Mouse (Mus musculus): ENCODE data around the gene 9130023H24Rik. TPM values are rescaled to one million over a fixed set of nuclear protein-coding genes. Genes with fewer than 3 reads are reported as not detected.

9130023H24Rik gene
- total RNA-seq (2022), result 10 to 100 TPM in 2 of 4 experiments, 1 to 10 TPM in 2; 8.8 to 11.7 (median 9.9) TPM

DNA sequence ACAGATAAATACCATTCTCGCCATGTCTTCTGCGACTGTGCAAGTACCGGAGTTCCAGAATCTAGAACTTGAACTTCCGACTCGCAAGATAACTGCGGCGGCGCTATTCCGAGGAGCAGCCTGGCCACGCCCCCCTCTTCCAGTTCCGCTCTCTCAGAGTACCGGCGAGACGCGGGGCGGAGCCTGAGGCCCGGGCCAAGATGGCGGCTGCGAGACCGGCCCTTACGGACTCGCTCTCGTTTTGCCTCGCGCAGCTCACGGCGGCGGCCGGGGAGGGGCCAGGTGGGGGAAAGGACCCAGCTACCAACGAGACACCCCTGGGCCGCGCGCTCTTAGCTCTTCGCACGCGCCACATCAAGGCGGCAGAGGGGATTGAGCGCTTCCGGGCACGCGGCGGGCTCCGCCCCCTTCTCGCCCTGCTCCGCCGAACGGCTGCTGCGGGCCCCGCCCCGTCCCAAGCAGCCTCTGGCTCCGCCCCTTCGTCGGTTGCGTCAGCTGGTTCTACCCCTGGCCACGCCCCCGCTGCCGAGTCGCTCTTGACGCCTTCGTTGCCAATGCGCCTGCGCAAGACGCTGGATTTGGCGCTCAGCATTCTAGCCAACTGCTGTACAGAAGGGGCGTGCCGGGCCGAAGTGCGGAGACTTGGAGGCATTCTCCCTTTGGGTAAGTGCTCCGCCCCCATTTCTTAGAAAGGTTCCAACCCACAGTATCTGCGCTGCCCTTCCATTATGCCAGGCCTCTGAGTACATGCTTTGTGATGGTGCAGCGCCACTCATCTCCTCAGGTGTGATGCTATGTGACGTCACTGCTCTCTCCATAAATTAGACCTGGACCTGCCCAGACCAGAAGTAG, at the start of gene 9130023H24Rik:
9130023H24Rik (minus strand) TSS at position 105 of the 852 bp plus-strand sequence.
- DNase-seq, result peak; percentile 99

GRCm38 (mm10) chr7:128285060-128285459, 47.2 kb upstream of the 9130023H24Rik start:
- no peak for DNase-seq

DNA sequence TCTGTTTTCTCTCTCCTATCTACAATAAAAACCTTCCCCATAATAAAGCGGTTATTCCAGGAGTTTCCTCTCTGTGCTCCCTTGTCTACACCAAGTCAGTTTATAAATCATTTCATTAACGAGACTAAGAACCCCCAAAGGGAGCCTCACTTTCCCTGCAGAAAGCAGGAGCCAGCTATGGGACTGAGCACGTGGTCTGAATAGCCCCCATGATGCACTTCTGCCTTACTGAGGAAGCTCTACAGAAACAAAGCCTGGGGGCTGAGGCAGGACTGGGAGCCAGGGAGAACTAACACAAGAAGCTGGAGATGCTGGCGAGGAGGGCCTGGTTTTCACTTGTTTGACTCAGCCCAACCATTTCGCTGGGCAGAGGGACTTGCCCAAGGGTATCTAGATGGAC, 46.2 kb upstream of the 9130023H24Rik start:
- DNase-seq, result no peak

GRCm38 (mm10) chr7:128282532-128283244, 44.9 kb upstream of the 9130023H24Rik start:
- DNase-seq, result no peak

GRCm38 (mm10) chr7:128281765-128282164, 43.9 kb upstream of the 9130023H24Rik start:
- no peak for DNase-seq

GRCm38 (mm10) chr7:128279750-128280149, 41.9 kb upstream of the 9130023H24Rik start:
- DNase-seq, result no peak

- no peak for DNase-seq
These were observed 38.2 kb upstream of the 9130023H24Rik start for GRCm38 (mm10) chr7:128276051-128276450.

DNA sequence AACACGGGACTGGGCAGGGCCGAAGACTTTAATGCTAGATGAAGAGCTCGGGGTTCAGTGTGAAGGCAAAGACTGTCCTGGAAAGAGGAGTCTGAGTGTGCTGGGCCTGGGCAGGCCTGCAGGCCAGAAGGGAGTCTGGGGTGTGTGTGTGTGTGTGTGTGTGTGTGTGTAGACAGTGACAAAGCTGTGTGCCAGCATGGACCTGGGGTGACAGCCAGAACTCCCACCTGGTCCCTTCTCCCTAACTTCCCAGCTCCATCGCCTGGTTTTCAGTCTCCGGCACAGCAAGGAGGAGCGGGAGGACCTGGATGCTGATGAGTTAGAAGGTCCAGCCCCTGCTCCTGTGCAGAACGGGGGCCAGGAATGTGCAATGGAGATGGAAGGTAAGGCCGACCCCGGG, 33.7 kb upstream of the 9130023H24Rik start:
- DNase-seq, result no peak

DNA sequence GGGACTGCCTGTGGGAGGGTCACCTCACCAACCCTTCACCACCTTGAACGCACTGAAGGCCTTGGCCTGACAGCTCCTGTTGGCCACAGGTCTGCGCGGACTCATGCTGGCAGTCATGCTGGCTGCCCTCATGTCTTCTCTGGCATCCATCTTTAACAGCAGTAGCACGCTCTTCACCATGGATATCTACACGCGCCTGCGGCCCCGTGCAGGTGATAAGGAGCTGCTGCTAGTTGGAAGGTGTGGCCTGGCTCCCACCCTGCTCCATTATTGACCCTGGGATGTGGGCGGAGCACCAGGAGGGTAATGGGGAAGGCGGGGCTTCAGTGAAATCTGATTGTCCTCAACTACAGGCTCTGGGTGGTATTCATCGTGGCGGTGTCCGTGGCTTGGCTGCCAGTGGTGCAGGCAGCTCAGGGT, 32.6 kb upstream of the 9130023H24Rik start:
- no peak for DNase-seq

DNA sequence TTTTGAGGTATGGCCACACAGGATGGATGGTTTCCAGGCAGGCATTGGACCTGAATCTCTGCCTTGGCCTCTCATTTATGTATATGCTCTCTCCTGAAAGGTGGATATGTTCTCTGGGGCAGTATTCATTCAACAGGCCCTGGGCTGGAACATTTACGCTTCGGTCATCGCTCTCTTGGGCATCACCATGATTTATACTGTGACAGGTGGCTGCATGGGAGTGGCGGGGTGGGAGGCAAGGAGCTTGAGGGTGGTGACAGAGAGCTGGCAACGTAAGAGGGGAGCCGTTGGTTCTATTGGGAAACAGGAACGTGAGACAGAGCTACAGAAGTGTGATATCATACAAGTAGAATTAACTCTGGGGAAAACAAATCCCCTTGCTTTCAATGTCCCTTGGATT, 30.0 kb upstream of the 9130023H24Rik start:
- DNase-seq, result no peak

GRCm38 (mm10) chr7:128267391-128267790, 29.6 kb upstream of the 9130023H24Rik start:
- no peak for DNase-seq

GRCm38 (mm10) chr7:128266056-128266455, 28.2 kb upstream of the 9130023H24Rik start:
- no peak for DNase-seq

DNA sequence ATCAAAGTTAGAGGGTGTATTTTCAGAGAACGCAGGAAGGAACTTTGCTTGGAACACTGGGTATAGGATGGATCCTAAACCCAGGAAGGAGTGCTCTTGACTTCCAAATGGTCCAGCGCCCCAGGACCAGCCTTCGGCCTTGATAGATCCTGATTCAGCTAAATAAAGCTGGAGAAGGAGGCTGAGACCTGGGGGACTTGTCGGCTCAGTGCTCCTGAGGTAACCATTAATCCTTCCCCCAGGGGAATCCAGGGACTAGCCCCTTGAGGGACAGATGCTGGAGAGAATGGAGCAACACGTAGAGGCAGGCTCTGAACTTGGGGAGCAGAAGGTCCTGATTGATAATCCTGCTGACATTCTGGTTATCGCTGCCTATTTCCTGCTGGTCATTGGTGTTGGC, 27.6 kb upstream of the 9130023H24Rik start, which contains the start of gene Slc5a2:
Slc5a2 (plus strand) TSS at position 247 of the 400 bp plus-strand sequence.
- DNase-seq, result no peak

DNA sequence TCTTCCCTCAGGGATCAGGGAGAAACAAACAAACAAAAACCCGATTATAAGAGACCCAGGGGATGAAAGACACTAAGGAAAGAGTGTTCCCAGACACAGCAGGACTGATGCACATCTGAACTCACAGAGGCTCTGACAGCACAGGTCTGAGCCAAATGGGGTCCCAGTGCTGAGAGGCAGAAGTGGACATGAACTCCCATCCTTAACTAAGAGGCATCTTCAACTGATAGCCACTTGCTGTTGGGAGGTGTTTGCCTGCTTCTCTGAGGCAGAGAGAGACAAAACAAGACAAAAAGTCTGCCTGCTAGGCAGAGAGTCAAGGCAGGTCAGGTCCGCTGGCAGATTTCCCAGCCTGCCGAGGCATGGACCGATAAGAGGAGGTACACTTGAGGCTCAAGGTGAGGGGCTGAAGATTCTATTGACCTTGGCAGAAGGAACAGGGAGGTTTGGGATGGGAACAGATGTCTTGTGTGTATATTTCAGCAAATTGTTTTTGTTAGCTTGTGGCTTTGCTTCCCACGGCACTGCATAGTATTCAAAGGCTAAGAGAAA, 19.0 kb upstream of the 9130023H24Rik start:
- no peak for DNase-seq

DNA sequence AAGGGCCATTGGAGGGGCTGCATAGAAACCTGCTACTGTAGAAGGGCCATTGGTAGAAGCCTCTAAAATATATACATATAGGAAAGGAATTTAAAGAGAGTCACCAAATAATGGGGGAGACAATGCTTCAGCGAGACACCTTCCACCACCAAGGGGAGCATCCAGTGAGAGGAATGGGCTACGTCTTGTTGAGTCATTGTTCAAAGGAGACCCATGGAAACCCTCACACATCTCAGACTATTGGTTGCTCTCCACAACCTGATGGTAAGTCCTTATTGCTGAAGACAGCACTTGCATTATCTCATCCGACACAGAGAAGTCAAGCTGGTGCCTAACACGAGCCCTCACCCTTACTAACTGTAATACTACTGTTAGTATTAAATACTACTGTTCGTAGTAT, 17.9 kb upstream of the 9130023H24Rik start:
- DNase-seq, result no peak

- no peak for DNase-seq
These were observed 17.1 kb upstream of the 9130023H24Rik start for GRCm38 (mm10) chr7:128254978-128255377.

- no peak for DNase-seq
These were observed 14.8 kb upstream of the 9130023H24Rik start for GRCm38 (mm10) chr7:128252609-128253008.

DNA sequence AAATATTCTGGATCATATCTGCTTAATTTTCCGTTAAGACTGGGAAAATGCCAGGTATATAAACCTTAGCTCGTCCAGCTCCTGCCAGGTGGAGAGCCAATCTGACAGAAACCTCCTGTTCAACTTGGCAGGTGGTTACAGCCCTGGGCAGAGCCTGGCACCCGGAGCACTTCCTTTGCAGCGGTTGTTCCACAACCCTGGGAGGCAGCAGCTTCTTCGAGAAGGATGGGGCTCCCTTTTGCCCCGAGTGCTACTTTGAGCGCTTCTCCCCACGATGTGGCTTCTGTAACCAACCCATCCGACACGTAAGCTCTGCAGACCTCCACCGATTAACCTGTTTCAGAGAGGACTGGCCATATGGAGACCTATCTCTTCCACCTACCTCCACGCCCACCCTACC, 14.1 kb upstream of the 9130023H24Rik start:
- DNase-seq, result no peak

GRCm38 (mm10) chr7:128249998-128250397, 12.2 kb upstream of the 9130023H24Rik start:
- DNase-seq, result no peak

- DNase-seq, result no peak
These were observed 10.5 kb upstream of the 9130023H24Rik start for GRCm38 (mm10) chr7:128248081-128249042.

- peak; percentile 71 for DNase-seq
These were observed 9.6 kb upstream of the 9130023H24Rik start for GRCm38 (mm10) chr7:128247443-128247842.

Measured in adrenal gland, adult 8-10 months (tissue).